Mouse (Mus musculus) heart, adult 2 months (tissue): ENCODE data around the gene Prkar2a.

Source experiments
- CTCF ChIP-seq: fragments of 200-600 bp; IDR thresholded peaks from 2 replicates; pipeline ENCODE4 v1.8.1; 2022; ENCODE audit warnings: antibody characterized with exemption, mild to moderate bottlenecking, moderate library complexity
- EP300 ChIP-seq: fragments of 200-500 bp; IDR thresholded peaks from 2 replicates; pipeline ENCODE4 v1.6.1; 2011; ENCODE audit warnings: low read depth, low read length, control low read depth; ENCODE audit not compliant: insufficient read depth
- POLR2A ChIP-seq: fragments of 200-500 bp; IDR thresholded peaks from 2 replicates; pipeline ENCODE4 v1.6.1; 2011; ENCODE audit warnings: mild to moderate bottlenecking, low read depth, low read length, control low read depth; ENCODE audit not compliant: insufficient read depth

DNA sequence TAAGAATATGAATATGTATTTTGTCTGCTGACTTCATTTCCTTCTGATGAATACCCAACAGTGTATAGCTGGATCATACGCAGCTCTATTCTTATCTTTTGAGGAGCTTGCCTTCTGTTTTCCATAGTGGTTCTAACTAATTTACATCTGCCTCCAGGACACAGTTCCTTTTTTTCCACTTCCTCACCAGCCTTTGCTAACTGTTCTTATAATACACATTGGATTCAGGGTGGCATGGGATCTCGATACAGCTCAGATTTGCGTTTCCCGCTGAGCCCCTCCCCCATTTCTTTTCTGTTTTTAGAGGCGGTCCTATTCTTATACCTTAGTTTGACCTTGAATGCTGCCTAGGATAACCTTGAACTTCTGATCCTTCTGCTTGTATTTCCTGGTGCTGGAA is 37.0 kb downstream of the Prkar2a start:
- no peak for TF ChIP-seq CTCF
- TF ChIP-seq POLR2A = no peak
- TF ChIP-seq EP300 = no peak
